Mouse (Mus musculus) urinary bladder, adult 2 months (tissue): ENCODE data around the gene Eef1a1. TPM values are rescaled to one million over a fixed set of nuclear protein-coding genes. Genes with fewer than 3 reads are reported as not detected.
"Not testable (repeated sequence)": the region's sequence is repeated elsewhere in the genome, so short reads cannot be mapped to it uniquely, and the experiment has no call there.

ENCODE experiments used
- DNase-seq: peaks from one replicate; pipeline ENCODE4 v3.0.0; 2022; ENCODE audit warnings: low spot score
- polyA plus RNA-seq: library from polyadenylated mRNA; depleted of rRNA; stranded (reverse); fragments of >200 nt; gene quantifications from 2 replicates; pipeline ENCODE4 v1.2.3, GENCODE M21; 2012; rRNA removed

The Eef1a1 gene
- polyA plus RNA-seq: 7,337 and 9,833 TPM in 2 replicates

DNA sequence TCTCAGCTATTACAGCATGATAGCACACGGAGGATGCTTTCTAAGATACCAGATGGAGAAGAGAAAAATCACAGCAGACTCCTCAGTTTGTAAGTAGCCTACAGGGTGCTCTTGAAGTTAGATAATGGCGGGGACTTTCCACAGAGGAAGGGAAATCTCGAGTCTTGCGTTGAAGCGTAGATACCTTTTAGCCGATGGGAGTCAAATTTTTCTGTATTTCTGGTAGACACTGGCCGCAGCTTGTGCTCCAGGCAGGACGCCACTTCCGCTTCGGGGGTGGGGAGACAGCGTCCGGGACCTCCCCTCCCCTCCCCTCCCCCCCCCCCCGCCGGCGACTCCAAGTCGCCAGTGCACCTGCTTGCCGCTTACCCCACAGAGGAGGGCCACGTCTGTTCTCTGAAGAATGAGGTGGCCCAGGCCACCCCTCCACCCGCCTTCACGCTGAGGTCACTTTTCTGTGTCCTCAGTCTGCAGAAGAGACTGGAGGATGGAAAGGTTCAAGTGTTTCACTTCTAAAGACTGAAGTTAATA is at the start of gene Eef1a1:
Gene Eef1a1, minus strand, starts transcription at position 262 of the 531 bp plus-strand sequence.
- no peak for DNase-seq

- DNase-seq: no peak
These were observed 49.5 kb upstream of the Eef1a1 start for GRCm38 (mm10) chr9:78538421-78538820.

GRCm38 (mm10) chr9:78537154-78537873 is 48.4 kb upstream of the Eef1a1 start:
- DNase-seq: no peak

- DNase-seq: no peak
These were observed 45.7 kb upstream of the Eef1a1 start for GRCm38 (mm10) chr9:78534606-78535005.

DNA sequence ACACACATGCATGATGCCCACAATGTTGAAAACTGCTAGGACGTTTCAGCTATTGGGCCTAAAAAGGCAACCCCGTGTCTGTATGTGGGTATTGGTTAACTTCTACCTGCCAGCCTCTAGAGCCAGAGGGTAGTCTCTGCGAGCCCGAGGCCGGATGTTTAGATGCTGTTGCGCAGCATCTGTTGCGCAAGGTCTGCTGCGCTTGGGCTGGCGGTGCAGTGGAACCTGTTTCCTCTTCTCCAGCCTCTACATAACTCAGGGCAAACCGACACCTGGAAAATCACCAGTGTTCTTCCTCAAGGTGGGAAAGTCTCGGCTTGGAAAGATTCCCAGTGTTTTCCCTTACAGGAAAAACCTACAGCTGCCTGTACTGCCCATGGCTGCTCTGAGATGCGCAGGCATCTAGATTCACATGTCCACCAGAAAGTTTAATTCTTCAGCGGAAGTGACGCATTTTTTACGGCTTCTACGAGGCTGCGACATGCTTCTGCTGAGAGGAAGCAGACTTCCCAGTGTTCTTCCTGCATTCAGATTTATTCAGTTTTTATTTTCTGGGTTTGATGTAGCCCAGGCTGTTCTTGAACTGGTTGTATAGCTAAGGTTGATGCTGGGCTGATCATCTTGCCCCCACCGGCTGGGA is 44.5 kb upstream of the Eef1a1 start:
- DNase-seq: no peak

GRCm38 (mm10) chr9:78532341-78532819 is 43.4 kb upstream of the Eef1a1 start:
- DNase-seq: no peak

DNA sequence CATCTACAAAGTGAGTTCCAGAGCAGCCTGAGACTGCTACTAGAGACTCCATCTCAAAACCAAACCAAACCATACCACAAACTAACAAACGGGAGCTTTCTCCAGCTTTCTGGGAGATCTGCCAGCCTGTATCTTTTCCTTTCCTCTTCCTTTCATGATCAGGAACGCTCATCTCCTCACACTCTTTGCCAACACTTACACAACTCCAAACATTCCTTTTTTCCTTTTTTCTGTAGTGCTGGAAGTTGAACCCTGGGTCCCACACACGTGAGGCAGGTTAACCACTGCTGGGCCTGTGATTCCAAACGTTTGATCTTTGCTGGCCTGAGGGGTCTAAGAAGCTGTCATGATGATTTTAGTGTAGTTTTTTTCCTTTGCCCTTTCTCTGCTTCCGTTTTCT is 42.9 kb upstream of the Eef1a1 start:
- DNase-seq: no peak

GRCm38 (mm10) chr9:78527767-78528381 is 38.9 kb upstream of the Eef1a1 start:
- peak; percentile 77 for DNase-seq

DNA sequence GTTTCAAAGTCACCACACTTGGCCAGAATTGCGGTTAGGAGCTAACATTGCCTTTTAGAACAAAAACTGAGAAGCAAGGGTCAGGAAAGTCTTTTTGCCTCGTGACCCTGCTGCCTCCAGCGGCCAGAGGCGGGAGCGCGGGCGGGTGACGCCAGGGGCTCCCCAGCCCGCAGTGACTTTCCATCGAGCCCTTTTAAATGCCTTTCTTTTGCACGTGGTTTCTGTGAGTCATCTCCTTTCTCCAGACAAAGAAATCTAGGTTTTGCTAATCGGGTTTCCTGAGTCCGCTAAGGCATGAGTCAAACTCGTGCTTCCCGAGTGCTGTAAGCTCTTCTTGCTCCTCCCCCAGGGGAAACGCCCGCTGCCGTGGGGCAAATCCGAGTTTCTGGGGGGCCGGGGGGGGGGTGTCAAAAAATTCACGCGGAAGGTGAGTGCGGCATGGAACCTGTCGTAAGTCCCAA is 38.4 kb upstream of the Eef1a1 start:
- peak; percentile 64 for DNase-seq

DNA sequence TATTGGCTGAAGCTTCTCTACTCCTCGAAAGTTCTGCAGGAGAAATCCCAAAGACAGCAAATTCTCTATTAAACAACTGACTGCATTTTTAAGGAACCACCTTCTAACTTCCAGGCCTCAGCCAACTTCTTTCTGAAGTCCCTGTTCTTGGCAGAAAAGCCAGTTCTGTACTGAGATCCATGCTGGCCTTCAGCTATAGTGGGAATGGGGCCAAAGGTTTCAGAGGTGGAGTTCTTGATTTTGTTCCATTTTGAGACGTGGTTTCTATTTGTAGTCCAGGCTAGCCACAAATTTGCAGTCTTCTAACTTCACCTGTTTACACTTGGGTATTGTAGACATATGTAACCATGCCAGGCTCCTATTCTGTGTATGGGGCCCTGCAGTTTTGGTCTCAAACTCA is 37.3 kb upstream of the Eef1a1 start:
- no peak for DNase-seq

DNA sequence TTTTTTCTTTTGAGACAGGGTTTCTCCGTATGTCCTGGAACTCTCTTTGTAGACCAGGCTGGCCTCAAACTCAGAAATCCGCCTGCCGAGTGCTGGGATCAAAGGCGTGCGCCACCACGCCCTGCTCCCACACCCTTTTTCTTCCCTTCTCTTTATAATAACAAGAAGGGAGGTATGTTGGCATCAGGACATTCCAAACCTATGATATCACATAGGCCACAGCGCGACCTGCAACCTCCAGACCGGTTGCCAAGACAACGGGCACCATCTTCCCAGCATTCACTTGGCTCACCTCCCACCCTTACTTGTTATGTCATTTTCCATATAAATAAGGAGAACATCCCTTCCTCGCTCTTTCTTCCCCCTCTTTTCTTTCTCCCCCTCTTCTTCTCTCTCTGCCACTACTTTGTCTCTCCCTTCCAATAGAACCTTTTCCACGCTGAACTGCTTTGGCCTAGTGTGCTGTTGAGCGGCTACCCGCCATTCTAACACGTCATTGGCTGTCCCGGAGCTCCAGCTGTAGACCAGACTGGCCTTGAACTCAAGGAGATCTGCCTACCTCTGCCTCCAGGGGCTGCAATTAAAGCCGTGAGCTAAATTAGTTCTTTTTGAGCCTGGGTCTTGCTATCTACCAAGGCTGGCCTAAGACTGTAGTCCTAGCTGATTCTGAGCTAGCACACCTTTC is 36.6 kb upstream of the Eef1a1 start:
- DNase-seq: no peak

DNA sequence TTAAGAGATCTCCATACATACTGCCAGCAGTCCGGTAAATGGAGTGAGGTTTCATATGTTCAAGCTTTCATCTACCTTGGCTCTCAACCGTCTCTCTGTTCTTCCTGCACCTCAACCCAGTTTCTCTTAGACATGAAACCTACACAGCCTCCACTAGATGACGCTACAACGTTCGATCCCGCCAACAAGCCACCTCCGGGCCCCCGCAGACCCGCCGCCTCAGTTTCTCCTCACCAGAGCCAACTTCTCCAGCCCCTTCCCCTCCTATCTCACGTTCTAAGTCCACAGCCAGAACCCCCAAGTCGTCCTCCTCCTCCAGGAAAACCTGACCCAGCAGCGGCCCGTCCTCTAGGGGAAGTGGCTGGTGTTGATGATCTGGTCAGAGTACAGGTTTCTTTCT is 32.7 kb upstream of the Eef1a1 start:
- no peak for DNase-seq

GRCm38 (mm10) chr9:78520780-78521601 is 32.0 kb upstream of the Eef1a1 start:
- DNase-seq: no peak

DNA sequence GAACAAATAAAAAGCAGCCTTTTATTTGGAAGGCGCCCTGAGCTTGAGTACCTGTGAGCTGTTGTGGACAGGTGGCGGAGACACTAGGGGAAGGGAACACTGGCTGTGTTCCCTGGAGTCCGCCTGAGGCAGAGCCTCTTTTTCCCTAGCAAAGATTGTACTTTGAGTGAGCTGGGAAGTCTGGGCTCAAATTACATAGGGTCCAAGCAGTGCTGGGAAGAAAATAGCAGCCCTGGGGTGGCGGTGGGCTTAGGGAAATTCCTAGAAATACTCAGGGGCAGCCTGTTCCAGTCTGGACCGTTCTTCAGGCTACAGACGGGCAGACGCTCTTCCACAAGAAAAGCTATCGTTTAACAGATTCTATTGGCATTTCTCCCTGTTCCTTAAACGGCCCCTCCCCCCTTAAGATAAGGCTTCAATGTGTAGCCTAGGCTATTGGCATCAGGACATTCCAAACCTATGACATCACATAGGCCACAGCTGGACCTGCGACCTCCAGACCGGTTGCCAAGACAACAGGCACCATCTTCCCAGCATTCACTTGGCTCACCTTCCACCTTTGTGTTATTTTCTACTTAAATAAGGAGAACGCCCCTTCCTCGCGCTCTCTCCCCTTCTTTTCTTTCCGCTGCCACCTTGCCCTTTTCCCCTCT is 31.3 kb upstream of the Eef1a1 start:
- DNase-seq: no peak

DNA sequence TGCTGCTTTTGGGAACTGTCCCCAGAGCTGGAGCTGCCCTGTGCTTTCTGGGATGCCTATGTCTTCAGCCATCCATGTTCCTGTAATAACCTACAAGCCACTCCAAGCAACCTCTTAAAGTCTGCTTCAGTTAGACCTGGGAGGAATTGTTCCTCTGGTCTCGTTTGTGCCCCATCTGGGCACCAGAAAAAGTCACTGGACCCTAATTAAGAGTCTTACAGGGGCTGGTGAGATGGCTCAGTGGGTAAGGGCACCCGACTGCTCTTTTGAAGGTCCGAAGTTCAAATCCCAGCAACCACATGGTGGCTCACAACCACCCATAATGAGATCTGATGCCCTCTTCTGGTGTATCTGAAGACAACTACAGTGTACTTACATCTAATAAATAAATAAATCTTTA is 28.3 kb upstream of the Eef1a1 start:
- not testable (repeated sequence) for DNase-seq

GRCm38 (mm10) chr9:78516125-78516524 is 27.2 kb upstream of the Eef1a1 start:
- no peak for DNase-seq

- DNase-seq: no peak
These were observed 25.7 kb upstream of the Eef1a1 start for GRCm38 (mm10) chr9:78514681-78515080.

GRCm38 (mm10) chr9:78513776-78514500 is 25.0 kb upstream of the Eef1a1 start:
- no peak for DNase-seq

DNA sequence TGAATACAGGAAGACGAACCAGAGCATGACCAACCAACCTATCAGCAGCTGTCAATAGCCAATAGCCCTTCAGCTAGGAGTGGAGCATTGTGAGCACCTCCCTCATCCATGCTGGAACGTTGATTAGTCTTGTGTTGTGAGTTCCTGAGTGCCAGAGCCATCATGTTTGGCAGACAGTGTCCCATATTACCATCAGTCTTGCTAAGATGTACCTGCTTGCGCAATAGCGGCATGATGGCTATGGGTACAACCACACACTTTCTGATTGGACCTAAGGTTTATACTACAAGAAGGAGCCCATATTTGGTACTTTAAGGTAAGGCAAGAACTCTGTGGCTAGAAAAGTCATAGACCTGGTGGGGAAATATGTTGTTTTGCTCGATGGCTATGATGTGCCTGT is 22.8 kb upstream of the Eef1a1 start:
- DNase-seq: no peak
